Mouse (Mus musculus): ENCODE data around the gene Timp2.
"Not testable (repeated sequence)": the region's sequence is repeated elsewhere in the genome, so short reads cannot be mapped to it uniquely, and the experiment has no call there.

Gene Timp2

DNA sequence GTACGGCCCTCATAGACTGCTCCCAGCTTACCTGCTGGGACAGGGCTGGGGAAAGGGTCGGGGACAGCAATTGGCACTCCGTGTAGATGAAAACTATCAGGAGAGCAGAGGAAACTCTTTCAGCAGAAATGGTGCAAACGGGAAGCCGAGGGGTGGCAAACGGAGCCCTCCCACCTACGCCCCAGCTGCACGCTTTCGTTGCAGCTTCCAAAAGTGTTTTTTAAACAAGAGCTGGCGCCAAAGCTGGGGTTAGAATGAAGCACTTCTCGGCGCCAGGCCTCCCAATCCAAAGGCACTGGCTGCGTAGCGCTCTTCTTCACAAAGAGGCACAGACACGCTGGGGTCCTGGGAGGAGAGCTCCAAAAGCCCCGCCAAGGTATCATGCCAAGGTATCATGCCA lies 24.8 kb downstream of the Timp2 start:
- DNase-seq: no peak

DNA sequence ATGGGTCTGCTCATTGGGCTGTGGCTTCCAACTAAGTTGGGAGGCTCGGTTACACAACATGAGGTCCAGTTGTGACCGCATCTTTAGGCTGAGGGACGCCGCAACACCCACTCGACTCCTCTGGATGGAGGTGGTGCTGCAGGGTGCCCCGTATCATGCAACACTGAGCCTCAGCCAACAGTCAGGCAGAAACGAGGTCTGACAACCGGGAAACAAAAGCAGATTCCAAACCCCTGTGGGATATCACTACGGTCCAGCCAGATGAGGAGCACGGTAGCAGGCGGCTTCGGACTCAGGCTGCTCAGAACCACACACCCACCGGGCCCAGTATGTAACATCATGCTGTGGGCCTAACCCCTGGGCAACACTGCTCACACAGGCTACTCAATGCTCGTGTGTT lies 25.2 kb downstream of the Timp2 start:
- DNase-seq: no peak

DNA sequence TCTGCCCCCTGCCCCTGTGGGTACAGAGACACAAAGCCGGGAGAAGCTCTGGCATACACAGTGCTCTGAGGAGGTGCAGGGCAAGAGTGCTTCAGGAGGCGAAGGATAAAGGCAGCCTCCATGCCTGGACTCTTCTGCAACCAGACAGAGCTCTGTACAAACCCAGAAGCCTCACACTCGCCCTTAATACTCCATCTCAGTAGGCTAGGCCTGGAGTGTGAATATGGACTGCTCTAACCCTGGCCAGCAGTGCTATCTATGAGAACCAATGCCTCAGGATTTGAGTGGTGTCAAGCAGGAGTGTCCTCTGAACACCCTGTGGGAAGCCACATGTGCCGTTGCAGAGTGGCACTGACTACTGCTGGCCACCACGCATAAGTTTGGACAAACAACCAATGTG lies 26.6 kb downstream of the Timp2 start:
- DNase-seq: no peak

DNA sequence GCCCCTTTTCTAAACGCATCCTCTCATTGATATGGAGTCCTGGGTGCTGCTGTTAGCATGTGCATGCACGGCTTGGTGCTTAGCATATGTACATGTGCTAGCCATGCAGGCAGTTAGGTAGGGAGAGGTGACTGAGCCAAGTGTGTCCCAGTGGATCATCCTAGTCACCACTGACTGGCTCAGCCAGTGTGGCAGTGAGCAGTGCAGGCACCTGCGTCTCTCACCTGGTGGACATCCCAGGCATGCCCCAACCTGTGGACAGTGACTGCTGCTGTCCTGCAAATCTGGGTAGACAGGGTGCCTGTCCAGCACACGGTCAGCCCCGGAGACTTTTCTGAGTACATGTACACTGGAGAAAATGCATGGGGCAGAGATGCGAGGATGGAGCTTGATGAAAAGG lies 27.0 kb downstream of the Timp2 start:
- DNase-seq: no peak

DNA sequence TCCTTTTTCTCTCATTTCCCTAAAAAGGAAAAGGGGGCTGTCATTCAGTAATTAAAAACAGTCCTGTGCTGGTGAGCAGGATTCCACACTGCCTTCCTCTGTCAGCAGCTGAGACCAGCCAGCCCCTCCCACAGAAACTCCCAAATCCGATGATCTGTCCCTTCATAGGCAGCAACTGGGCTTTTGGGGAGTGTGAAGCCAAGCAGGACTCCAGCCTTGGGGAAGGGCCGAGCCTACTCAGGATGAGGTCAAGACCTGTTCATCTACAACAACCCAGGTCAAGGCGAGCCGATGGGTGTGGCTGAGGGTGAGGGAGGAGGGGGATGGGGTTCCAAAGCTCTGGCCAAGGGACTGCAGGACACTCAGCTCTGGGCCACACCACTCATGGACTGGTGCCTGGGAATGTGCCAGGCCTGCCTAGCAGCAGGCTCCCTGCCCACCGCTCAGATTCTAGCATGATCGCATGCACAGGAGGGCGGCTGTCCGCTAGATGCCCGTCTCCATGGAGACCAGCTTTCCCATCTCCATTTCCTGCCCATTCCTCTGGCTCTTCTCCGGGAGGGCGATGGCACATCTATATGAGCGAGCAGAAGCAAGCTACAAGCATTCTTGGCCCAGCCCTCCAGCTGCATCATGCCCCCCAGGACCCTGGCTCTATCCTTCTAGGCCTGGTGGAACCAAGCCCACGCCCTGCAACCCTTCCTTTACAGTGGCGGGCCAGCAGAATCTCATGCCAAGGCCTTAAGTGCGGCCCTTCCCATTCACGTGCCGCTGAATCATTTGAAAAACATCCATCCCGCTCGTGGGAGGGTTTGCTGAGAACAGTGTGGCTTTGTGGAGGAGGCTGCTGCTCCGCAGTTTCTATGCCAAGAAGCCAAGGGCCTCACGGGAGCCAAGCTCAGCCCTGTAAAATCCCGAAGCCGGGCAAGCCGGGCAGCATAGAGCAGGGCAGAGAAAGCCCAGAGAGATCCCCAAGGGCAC lies 28.3 kb downstream of the Timp2 start:
- DNase-seq: no peak

DNA sequence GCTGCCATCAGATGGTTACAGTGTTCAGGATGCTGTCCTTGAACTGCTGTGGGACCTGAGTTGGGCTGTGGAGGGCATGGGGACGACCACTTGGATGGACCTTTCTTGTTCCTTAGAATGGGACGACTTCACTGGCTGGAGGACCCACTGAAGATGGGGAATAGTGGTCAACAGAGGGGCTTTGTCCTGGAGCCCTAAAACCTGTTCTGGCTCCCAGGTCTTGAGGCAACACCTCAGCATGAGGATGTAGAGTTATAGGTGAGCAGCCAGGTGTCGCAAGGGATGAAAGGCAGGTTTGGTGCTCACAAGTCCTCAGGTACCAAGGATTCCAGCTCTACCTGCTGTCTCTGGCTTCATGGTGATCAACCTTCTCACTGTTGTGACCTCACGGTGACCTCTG lies 29.0 kb downstream of the Timp2 start:
- no peak for DNase-seq

- no peak for DNase-seq
Measured at GRCm38 (mm10) chr11:118324541-118324940, 31.0 kb downstream of the Timp2 start.

GRCm38 (mm10) chr11:118323974-118324373 lies 31.6 kb downstream of the Timp2 start:
- no peak for DNase-seq

- DNase-seq: no peak
Measured at GRCm38 (mm10) chr11:118322647-118323046, 32.9 kb downstream of the Timp2 start.

DNA sequence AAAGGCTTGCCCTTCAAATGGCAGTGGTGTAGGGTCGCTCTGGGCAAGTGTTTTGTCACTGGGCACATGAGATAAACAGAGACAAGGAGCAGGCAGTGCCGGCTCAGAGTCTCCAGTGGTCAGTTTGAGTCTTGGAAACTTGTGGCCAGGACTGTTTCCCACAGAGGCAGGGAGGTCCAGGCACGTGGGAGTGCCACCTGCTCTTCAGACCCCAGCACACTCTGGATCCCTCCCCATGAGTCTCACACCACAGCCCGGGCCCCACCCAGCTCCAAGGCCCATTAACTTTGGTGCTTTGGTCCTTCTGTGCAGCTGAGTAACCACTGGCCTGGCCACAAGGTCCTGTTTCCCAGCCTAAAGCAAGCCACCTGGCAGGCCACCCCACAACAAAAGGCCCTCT lies 33.6 kb downstream of the Timp2 start:
- DNase-seq: no peak

DNA sequence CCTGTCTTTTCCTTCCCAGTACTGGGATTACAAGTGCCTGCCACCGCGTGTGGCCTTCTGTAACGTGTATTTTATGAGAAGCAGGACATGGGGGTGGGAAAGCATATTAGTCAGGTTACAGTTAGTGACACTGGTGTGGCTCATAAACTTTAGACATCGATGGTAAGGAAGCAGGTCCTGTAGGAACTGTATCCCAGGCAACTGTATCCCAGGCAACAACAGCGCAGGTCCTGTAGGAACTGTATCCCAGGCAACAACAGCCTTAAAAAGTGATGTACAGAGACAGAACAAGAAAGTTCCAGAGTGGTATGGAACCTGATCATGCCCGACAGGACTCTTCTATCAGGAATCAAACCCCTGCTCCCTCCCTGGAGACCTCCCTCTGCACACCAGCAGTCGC lies 34.0 kb downstream of the Timp2 start:
- no peak for DNase-seq

DNA sequence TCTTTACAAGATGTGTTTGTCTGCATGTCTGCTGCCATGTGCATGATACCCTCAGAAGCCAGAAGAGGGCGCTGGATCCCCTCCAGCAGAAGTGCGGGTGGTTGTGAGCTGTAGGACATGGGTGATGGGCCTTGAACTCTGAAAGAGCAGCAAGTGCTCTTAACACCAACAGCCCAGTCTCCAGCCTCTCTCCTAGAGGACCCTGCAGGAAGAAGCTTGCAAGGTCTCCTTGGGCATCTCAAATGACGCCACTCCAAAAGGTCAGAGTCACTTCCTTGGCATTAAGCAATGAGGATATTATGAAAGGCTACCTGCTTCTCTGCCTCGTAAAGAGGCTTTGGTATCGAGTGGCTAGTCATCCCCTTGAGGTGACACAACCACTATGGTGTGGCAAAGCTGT lies 36.9 kb downstream of the Timp2 start:
- DNase-seq: peak; percentile 81

DNA sequence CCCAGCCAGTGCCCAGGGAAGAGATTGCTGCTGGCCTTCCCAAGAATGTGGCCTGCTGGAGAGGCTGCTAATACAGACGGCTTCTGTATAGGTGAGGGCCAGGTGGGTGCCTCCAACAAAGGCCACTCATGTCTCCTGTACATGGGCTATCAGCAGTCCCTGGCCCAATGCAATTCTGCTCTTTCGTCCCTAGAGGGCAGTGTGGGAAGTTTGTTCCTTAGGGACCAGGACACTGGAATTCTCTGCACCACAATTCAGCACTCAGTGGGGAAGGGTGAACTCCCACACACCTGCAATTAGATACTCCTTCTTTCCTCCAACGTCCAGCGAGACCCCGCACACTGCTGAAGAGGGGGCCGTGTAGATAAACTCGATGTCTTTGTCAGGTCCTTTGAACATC lies 38.4 kb downstream of the Timp2 start:
- peak; percentile 54 for DNase-seq

DNA sequence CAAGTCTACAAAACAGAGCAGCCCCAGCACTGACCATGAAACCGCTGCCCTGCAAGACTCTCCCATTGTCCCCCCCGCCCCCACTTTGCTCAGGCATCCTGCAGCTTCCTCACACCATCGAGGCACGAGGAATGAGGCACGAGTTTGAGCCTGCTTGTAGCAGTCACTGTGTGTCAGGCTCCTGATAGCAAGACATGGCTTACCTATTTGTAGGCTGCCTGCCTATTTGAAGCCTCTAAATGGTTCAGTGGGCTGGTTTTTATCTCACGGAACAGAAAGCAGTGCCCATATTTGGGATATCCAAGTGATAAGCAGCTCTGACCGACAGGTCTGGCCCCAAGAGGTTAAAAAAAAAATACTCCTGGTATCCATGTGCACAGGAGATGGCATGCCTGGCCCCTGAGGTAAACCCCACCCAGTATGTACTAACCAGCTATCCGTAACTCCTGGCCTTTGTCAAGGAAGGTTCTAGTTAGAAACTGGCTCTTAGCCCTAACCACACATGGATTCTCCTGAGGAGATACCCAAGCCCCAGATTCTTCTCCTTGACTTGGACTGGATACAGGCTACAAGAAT lies 39.2 kb downstream of the Timp2 start:
- DNase-seq: no peak

GRCm38 (mm10) chr11:118312132-118312723 lies 43.3 kb downstream of the Timp2 start:
- DNase-seq: no peak

- not testable (repeated sequence) for DNase-seq
Measured at GRCm38 (mm10) chr11:118307962-118308361, 47.6 kb downstream of the Timp2 start.

GRCm38 (mm10) chr11:118303959-118304358 lies 51.6 kb downstream of the Timp2 start:
- DNase-seq: not testable (repeated sequence)

DNA sequence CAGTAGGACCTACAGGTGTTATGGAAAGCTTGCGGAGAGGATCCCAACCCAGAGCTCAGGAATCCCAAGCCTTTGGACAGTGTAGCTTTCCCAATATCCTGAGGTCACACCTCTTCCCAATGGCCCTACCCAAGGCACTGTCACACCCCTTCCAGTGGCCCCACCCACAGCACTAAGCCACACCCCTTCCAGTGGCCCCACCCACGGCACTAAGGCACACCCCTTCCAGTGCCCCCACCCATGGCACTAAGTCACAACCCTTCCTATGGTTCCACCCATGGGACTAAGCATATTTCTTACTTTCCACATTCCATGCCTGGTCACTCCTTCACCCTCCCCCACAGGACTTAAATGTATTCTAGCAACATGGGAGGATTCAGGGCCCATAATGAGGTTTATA lies 56.7 kb downstream of the Timp2 start:
- DNase-seq: no peak

GRCm38 (mm10) chr11:118297967-118298366 lies 57.6 kb downstream of the Timp2 start:
- DNase-seq: peak; percentile 24

DNA sequence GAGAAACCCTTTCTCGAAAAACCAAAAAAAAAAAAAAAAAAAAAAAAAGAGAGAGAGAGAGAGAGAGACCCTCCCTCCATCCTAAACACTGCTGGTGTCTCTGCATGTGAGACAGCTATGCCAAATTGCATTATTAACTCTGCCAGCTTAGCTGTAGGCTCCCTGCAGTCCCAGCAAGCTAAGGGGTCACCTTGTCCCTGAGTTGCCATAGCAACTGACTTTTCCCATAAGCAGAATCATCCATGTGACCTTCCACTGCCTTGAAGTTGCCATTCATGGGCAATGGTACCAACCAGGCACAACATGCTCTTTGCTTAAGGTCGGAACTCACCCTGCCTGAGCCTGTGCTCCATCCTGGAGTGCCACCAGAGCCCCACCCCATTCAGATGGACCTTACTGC lies 60.5 kb downstream of the Timp2 start:
- DNase-seq: no peak

DNA sequence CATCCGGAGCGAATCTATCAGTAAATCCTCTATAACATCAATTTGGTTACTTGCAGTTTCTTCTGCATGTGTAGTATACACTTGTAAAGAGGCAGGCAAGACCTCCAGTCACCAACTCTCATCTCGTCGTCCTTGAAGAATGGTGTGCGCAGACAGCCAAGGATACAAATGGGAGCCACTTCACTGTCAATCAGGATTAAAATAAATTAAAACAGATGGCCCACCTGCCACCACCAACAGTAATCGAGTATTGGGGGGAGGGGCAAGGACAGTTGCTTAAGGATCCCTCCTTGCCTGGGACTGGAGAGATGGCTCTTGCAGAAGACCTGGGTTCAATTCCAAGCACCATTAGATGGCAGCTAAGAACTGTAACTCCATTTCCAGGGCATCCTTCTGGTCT lies 62.9 kb downstream of the Timp2 start:
- DNase-seq: no peak

DNA sequence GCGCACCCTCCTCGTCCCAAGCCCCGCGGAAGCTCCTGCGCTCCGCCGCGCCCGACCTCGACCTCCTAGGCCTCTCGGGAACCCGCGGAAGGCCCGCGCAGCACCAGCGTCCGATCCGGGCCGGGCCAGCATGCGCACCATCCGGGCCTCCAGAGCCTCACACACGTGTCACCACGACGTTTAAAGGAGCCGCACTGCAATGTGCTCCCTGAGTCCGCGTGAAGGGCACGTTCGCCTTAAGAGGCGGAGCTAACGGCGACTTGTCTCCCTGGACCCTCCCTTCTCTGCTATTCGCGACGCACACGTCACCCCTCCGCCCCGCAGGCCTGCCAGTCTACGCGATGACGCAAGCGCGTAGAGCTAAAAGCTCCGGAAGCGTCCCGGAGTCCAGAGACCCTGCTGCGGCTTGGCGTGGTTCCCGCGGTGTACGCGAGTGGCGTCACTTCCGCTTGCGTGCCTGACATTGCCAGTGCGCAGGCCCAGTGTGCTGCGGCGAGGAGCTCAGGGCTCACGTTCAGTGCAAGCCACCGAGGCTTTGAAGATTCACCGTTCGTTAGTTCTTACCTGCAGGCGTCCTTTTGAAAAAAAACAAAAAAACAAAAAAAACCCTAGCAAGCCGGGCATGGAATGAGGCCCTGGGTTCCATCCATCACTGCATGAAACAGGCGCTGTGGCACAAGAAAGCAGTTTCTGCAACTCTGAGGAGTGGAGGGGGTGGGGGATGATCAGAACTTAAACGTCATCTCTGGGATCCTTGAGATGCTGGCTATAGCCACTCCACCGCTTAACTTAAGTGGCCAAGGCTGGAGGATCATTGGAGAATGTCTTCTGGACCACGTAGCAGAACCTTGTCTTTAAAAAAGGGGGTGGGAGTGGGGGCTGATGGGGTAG lies 65.3 kb downstream of the Timp2 start, which contains the start of gene Usp36:
Usp36 (minus strand) TSS at position 246 of the 891 bp plus-strand sequence.
- peak; percentile 98 for DNase-seq

GRCm38 (mm10) chr11:118289562-118289961 lies 66.0 kb downstream of the Timp2 start:
- DNase-seq: no peak
